ENCODE assay signal across 8 mouse cellular contexts in genomic region chr11:3374293-3374645, GRCm38 (mm10). TPM values are rescaled to one million over a fixed set of nuclear protein-coding genes. Genes with fewer than 3 reads are reported as not detected.
DNase-seq lines count a peak whose midpoint lies in the region; ATAC-seq and TF ChIP-seq lines count a peak whose summit lies in the region.
"Had no signal": no experiment of that assay in that cellular context is flagged by ENCODE, and none has a peak within 500 bp of the region (broad histone marks: within the 10 kb centered on the region; RNA-seq: fewer than 3 reads in every experiment).

No protein-coding gene starts in this region.

- DNase-seq in lung, postnatal 0 days (ENCODE audit: low spot score): peak; percentile 60
- no peak for DNase-seq in lung, adult 2 months
- no peak for DNase-seq in forebrain, embryonic 10.5 days (ENCODE audit: extremely low spot score, low spot score)
- peak; percentile 37 for DNase-seq in limb, embryonic 14.5 days (ENCODE audit: low spot score)
- DNase-seq in spleen, postnatal 14 days (ENCODE audit: low spot score in 2 of 2): no peak
- no peak for DNase-seq in left cerebral cortex, postnatal 14 days (ENCODE audit: low spot score in 2 of 2)
- no peak for DNase-seq in spleen, adult 12 weeks (ENCODE audit: low spot score)

- no peak for TF ChIP-seq CTCF in lung, postnatal 0 days (IDR thresholded peaks at IDR 0.05)
- TF ChIP-seq CTCF in lung, adult 2 months (IDR thresholded peaks at IDR 0.05; ENCODE audit: insufficient read depth, low read length): no peak

- TF ChIP-seq POLR2A in lung, adult 2 months (IDR thresholded peaks at IDR 0.05; ENCODE audit: borderline replicate concordance, extremely low read depth, low read depth, low read length): no peak
- no peak for TF ChIP-seq POLR2A in limb, embryonic 14.5 days (IDR thresholded peaks at IDR 0.05; ENCODE audit: borderline replicate concordance, extremely low read depth, insufficient read depth, insufficient read length)

- TF ChIP-seq EP300 in lung, postnatal 0 days (IDR thresholded peaks at IDR 0.05): no peak

- intact Hi-C loops in left cerebral cortex, postnatal 14 days (cut with DNase I): no loop called here

- ATAC-seq in lung, postnatal 0 days: peak; percentile 27
- 0 out of 2 replicates have a peak, but pooled peaks have one; percentile 5 for ATAC-seq in limb, embryonic 14.5 days (ENCODE audit: low FRiP score, low read depth)

- no peak overlapping the region for H3K4me3 ChIP-seq in lung, postnatal 0 days (ENCODE audit: low read depth, low read length)
- H3K4me3 ChIP-seq in lung, adult 2 months (replicated peaks; ENCODE audit: extremely low read depth, low read depth, low read length): no peak overlapping the region
- peak overlapping the region; percentile 21 for H3K4me3 ChIP-seq in forebrain, embryonic 10.5 days
- no peak overlapping the region for H3K4me3 ChIP-seq in limb, embryonic 14.5 days (replicated peaks; ENCODE audit: low read length)

- peaks cover 20% of the 10 kb centered on the region; the same call in 1 of the 2 replicates for H3K4me1 ChIP-seq in lung, postnatal 0 days (ENCODE audit: insufficient read depth, low read depth, low read length)
- peaks cover 5% of the 10 kb centered on the region; the same call in 1 of the 2 replicates for H3K4me1 ChIP-seq in lung, adult 2 months (ENCODE audit: control insufficient read depth, insufficient read depth, low read length)
- peaks cover 60% of the 10 kb centered on the region for H3K4me1 ChIP-seq in forebrain, embryonic 10.5 days
- H3K4me1 ChIP-seq in limb, embryonic 14.5 days (ENCODE audit: control insufficient read depth, insufficient read depth, low read length): peaks cover 21% of the 10 kb centered on the region

- no peaks in the 10 kb centered on the region for H3K27me3 ChIP-seq in lung, postnatal 0 days (replicated peaks; ENCODE audit: insufficient read depth, low read length)
- no peaks in the 10 kb centered on the region for H3K27me3 ChIP-seq in forebrain, embryonic 10.5 days (ENCODE audit: poor library complexity, severe bottlenecking)
- H3K27me3 ChIP-seq in limb, embryonic 14.5 days (ENCODE audit: control insufficient read depth, insufficient read depth, low read length): no peaks in the 10 kb centered on the region

- WGBS in lung, postnatal 0 days: 33% methylated on average over 7 of the region's 7 CpGs
- 49% methylated on average over 7 of the region's 7 CpGs for WGBS in lung, adult 2 months
- 11% methylated on average over 7 of the region's 7 CpGs for WGBS in forebrain, embryonic 10.5 days
- WGBS in limb, embryonic 14.5 days: 5% methylated on average over 7 of the region's 7 CpGs

- H3K27ac ChIP-seq in lung, postnatal 0 days (ENCODE audit: low read length): peak overlapping the region; percentile 33
- H3K27ac ChIP-seq in forebrain, embryonic 10.5 days: peak overlapping the region; percentile 81
- H3K27ac ChIP-seq in limb, embryonic 14.5 days (replicated peaks; ENCODE audit: low read depth, low read length): peak overlapping the region; percentile 73
- H3K27ac ChIP-seq: macrophage had no signal

- H3K9me3 ChIP-seq in lung, postnatal 0 days (ENCODE audit: low read length): no peaks in the 10 kb centered on the region
- no peaks in the 10 kb centered on the region; the same call in 1 of the 2 replicates for H3K9me3 ChIP-seq in forebrain, embryonic 10.5 days
- H3K9me3 ChIP-seq in limb, embryonic 14.5 days (ENCODE audit: control insufficient read depth, low read length): no peaks in the 10 kb centered on the region

- H3K4me2 ChIP-seq in lung, postnatal 0 days (replicated peaks; ENCODE audit: low read depth, low read length): no peak overlapping the region
- H3K4me2 ChIP-seq in limb, embryonic 14.5 days (replicated peaks; ENCODE audit: low read depth, low read length, severe bottlenecking): peak overlapping the region; percentile 10

- H3K9ac ChIP-seq in lung, postnatal 0 days (replicated peaks; ENCODE audit: low read depth): no peak overlapping the region
- peak overlapping the region; percentile 40; the same call in 1 of the 2 replicates for H3K9ac ChIP-seq in limb, embryonic 14.5 days (ENCODE audit: low read depth, low read length, severe bottlenecking)

- no peaks in the 10 kb centered on the region for H3K36me3 ChIP-seq in lung, postnatal 0 days (ENCODE audit: insufficient read depth, low read length)
- H3K36me3 ChIP-seq in forebrain, embryonic 10.5 days (replicated peaks): peaks cover under 1% of the 10 kb centered on the region; the same call in 1 of the 2 replicates
- H3K36me3 ChIP-seq in limb, embryonic 14.5 days (ENCODE audit: control insufficient read depth, insufficient read depth, low read length): no peaks in the 10 kb centered on the region

RNA-seq across cellular contexts. Expression of gene Limk2, which starts 34.7 kb away (rescaled TPM):
- 57.2 and 62.0 TPM in 2 replicates for polyA plus RNA-seq in lung, postnatal 0 days (2015; fragmentation: Nextera tagmentation; extraction: Ambion mirVana)
- polyA plus RNA-seq in lung, adult 2 months (2012; rRNA removed): 94.3 and 142 TPM in 2 replicates
- 42.8 and 43.1 TPM in 2 replicates for polyA plus RNA-seq in forebrain, embryonic 10.5 days (2016; fragmentation: Nextera tagmentation; extraction: Ambion mirVana)
- 89.5 and 91.1 TPM in 2 replicates for polyA plus RNA-seq in limb, embryonic 14.5 days (2012; rRNA removed)
- polyA plus RNA-seq in limb, embryonic 14.5 days (2014; fragmentation: Nextera tagmentation; extraction: Ambion mirVana): 93.5 TPM in 2 replicates
- total RNA-seq in left cerebral cortex, postnatal 14 days (2021): 100 to 1,000 TPM; 101 to 104 TPM

RNA-seq across cellular contexts. Expression of gene Pik3ip1, which starts 44.1 kb away (rescaled TPM):
- polyA plus RNA-seq in lung, postnatal 0 days (2015; fragmentation: Nextera tagmentation; extraction: Ambion mirVana): 22.7 and 25.5 TPM in 2 replicates
- 23.2 and 38.3 TPM in 2 replicates for polyA plus RNA-seq in lung, adult 2 months (2012; rRNA removed)
- polyA plus RNA-seq in forebrain, embryonic 10.5 days (2016; fragmentation: Nextera tagmentation; extraction: Ambion mirVana): 5.6 and 6.2 TPM in 2 replicates
- 13.2 and 13.3 TPM in 2 replicates for polyA plus RNA-seq in limb, embryonic 14.5 days (2012; rRNA removed)
- polyA plus RNA-seq in limb, embryonic 14.5 days (2014; fragmentation: Nextera tagmentation; extraction: Ambion mirVana): 13.6 and 15.5 TPM in 2 replicates
- 10 to 100 TPM; 25.7 to 26.5 TPM for total RNA-seq in left cerebral cortex, postnatal 14 days (2021)

Comparison
In these comparisons a context has a peak if more than half of its experiments do, and no peak if none do; other contexts are left out.
1. DNase-seq: peak in lung, postnatal 0 days (single experiment) and limb, embryonic 14.5 days (single experiment); none in lung, adult 2 months (single experiment), forebrain, embryonic 10.5 days (single experiment), spleen, postnatal 14 days (0 of 2), left cerebral cortex, postnatal 14 days (0 of 2) and spleen, adult 12 weeks (single experiment).
2. Peak in every context shown above with its lines, with median percentiles within 50 percentile points of each other: H3K27ac ChIP-seq.